Mouse (Mus musculus) stomach, postnatal 0 days (tissue): Measurements from ENCODE around the gene Prrt3.

ENCODE experiments used
- CTCF ChIP-seq: IDR thresholded peaks from 2 replicates; pipeline ENCODE4 v1.5.1; 2016; ENCODE audit warnings: antibody characterized with exemption, low read depth, mild to moderate bottlenecking, moderate library complexity
- EP300 ChIP-seq: optimal IDR thresholded peaks from 2 replicates; pipeline ENCODE3; 2016; ENCODE audit warnings: antibody characterized with exemption

DNA sequence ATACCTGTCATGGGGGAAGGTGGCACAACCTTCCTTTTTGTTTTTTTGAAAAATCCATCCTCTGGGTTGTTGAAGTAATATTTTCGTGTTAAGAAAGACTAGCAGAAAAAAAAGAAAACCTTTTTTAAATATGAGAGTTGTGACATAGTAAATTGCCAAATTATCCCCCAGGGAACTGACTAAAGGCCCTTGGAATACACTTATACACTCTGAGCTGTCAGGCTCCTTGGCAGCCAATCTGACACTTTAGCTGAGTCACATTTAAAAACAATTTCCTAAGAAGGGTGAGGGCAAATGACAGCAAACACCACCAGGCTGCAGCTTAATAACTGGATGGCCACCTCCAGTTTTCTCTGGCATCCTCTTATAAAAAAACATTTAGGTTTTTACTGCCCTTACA, 20.6 kb upstream of the Prrt3 start:
- TF ChIP-seq EP300 (no peak), CTCF (no peak)
